Mouse (Mus musculus) heart, adult 2 months (tissue): ENCODE data around the gene A3galt2.

ENCODE experiments used
- CTCF ChIP-seq: fragments of 200-600 bp; IDR thresholded peaks from 2 replicates; pipeline ENCODE4 v1.8.1; 2022; ENCODE audit warnings: antibody characterized with exemption, mild to moderate bottlenecking, moderate library complexity
- POLR2A ChIP-seq: fragments of 200-500 bp; IDR thresholded peaks from 2 replicates; pipeline ENCODE4 v1.6.1; 2011; ENCODE audit warnings: mild to moderate bottlenecking, low read depth, low read length, control low read depth; ENCODE audit not compliant: insufficient read depth

DNA sequence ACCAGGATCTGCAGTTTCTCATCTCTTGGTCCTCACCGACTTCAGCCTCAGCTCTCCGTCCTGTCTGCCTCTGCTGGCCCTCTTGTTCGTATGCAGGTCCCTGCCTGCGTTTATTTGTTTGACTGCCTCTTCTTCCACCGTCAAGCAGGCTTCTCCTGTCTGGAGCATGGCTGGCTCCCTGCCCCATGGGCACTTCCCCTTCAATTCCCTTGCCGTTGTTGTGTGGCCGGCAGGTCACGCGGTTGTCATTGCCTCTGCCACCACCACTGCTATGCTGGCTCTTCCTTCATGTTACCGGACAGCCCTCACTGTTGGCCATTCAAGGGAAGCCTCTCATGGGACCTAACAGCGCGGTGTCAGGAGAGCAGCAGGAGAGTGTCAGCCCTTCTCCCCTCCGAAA is 13.0 kb downstream of the A3galt2 start:
- TF ChIP-seq CTCF (no peak), POLR2A (no peak)
